Mouse (Mus musculus): Measurements from ENCODE around the gene Actc1.

Gene Actc1

GRCm38 (mm10) chr2:114050150-114050549, 3.2 kb downstream of the Actc1 start:
- no peak for DNase-seq (ENCODE audit: low spot score in 2 of 2)

GRCm38 (mm10) chr2:114049372-114049771, 4.0 kb downstream of the Actc1 start:
- DNase-seq (ENCODE audit: low spot score in 2 of 2) = no peak

- DNase-seq (ENCODE audit: low spot score in 2 of 2) = no peak
These were observed 5.3 kb downstream of the Actc1 start for GRCm38 (mm10) chr2:114047960-114048611.

- no peak for DNase-seq (ENCODE audit: low spot score in 2 of 2)
These were observed 7.1 kb downstream of the Actc1 start for GRCm38 (mm10) chr2:114046151-114046664.

- no peak for DNase-seq (ENCODE audit: low spot score in 2 of 2)
These were observed 15.4 kb downstream of the Actc1 start for GRCm38 (mm10) chr2:114037926-114038325.

- no peak for DNase-seq (ENCODE audit: low spot score in 2 of 2)
These were observed 21.1 kb downstream of the Actc1 start for GRCm38 (mm10) chr2:114032259-114032658.

GRCm38 (mm10) chr2:114023383-114023782, 30.0 kb downstream of the Actc1 start:
- no peak for DNase-seq (ENCODE audit: low spot score in 2 of 2)

- DNase-seq (ENCODE audit: low spot score in 2 of 2) = no peak
These were observed 33.2 kb downstream of the Actc1 start for GRCm38 (mm10) chr2:114020210-114020563.

- DNase-seq (ENCODE audit: low spot score in 2 of 2) = no peak
These were observed 33.7 kb downstream of the Actc1 start for GRCm38 (mm10) chr2:114019474-114020209.

- no peak for DNase-seq (ENCODE audit: low spot score in 2 of 2)
These were observed 35.2 kb downstream of the Actc1 start for GRCm38 (mm10) chr2:114018136-114018535.

GRCm38 (mm10) chr2:114014839-114015238, 38.5 kb downstream of the Actc1 start:
- DNase-seq (ENCODE audit: low spot score in 2 of 2) = no peak

GRCm38 (mm10) chr2:114013846-114014245, 39.5 kb downstream of the Actc1 start:
- no peak for DNase-seq (ENCODE audit: low spot score in 2 of 2)

- DNase-seq (ENCODE audit: low spot score in 2 of 2) = no peak
These were observed 40.0 kb downstream of the Actc1 start, which contains the start of gene Gjd2 for GRCm38 (mm10) chr2:114013295-114013771. Gene Gjd2 (minus strand): TSS chr2:114013619.

GRCm38 (mm10) chr2:114012749-114013211, 40.6 kb downstream of the Actc1 start:
- DNase-seq (ENCODE audit: low spot score in 2 of 2) = no peak

GRCm38 (mm10) chr2:114011838-114012237, 41.5 kb downstream of the Actc1 start:
- DNase-seq (ENCODE audit: low spot score in 2 of 2) = no peak

GRCm38 (mm10) chr2:114008321-114008720, 45.0 kb downstream of the Actc1 start:
- DNase-seq (ENCODE audit: low spot score in 2 of 2) = no peak

- DNase-seq (ENCODE audit: low spot score in 2 of 2) = no peak
These were observed 55.9 kb downstream of the Actc1 start for GRCm38 (mm10) chr2:113997484-113997883.

All from frontal cortex, postnatal 14 days (tissue).